Mouse (Mus musculus) CH12.LX (cell line): ENCODE data around the gene 2810021J22Rik.

Source experiments
- CTCF ChIP-seq, 2 experiments: IDR thresholded peaks in 1 of 2; conservative IDR thresholded peaks in 1 of 2; 2 replicates each; pipeline ENCODE4 v1.5.1; 2011 to 2012; ENCODE audit warnings: low read depth in 2 of 2, low read length in 2 of 2, improper control_type of control experiment in 1 of 2, inconsistent platforms in 1 of 2, mild to moderate bottlenecking in 1 of 2, moderate library complexity in 1 of 2
- E2F4 ChIP-seq: IDR thresholded peaks from 2 replicates; pipeline ENCODE4 v1.6.1; 2011; ENCODE audit warnings: low read depth, low read length, improper control_type of control experiment; ENCODE audit not compliant: insufficient replicate concordance
- ETS1 ChIP-seq: conservative IDR thresholded peaks from 2 replicates; pipeline ENCODE4 v1.6.1; 2012; ENCODE audit warnings: low read depth, mild to moderate bottlenecking, inconsistent platforms, low read length, improper control_type of control experiment, moderate library complexity
- MAX ChIP-seq: IDR thresholded peaks from 2 replicates; pipeline ENCODE4 v1.6.1; 2011; ENCODE audit warnings: low read length, improper control_type of control experiment
- MAZ ChIP-seq: IDR thresholded peaks from 2 replicates; pipeline ENCODE4 v1.6.1; 2012; ENCODE audit warnings: low read depth, mild to moderate bottlenecking, inconsistent platforms, low read length, improper control_type of control experiment, moderate library complexity
- MEF2A ChIP-seq: IDR thresholded peaks from 2 replicates; pipeline ENCODE4 v1.6.1; 2014; ENCODE audit warnings: low read depth, mild to moderate bottlenecking, inconsistent platforms, low read length, improper control_type of control experiment, borderline replicate concordance
- PAX5 ChIP-seq: IDR thresholded peaks from 2 replicates; pipeline ENCODE4 v1.6.1; 2012; ENCODE audit warnings: low read length, inconsistent platforms, mixed read lengths
- POLR2AphosphoS2 ChIP-seq: IDR thresholded peaks from 2 replicates; pipeline ENCODE4 v1.6.1; 2011; ENCODE audit warnings: low read depth, low read length, improper control_type of control experiment
- SMC3 ChIP-seq: IDR thresholded peaks from 2 replicates; pipeline ENCODE4 v1.6.1; 2011; ENCODE audit warnings: low read depth, low read length, improper control_type of control experiment
- TBP ChIP-seq: conservative IDR thresholded peaks from 2 replicates; pipeline ENCODE4 v1.6.1; 2011; ENCODE audit warnings: low read depth, low read length, improper control_type of control experiment
- USF1 ChIP-seq: IDR thresholded peaks from 2 replicates; pipeline ENCODE4 v1.6.1; 2014; ENCODE audit warnings: low read depth, mild to moderate bottlenecking, inconsistent platforms, low read length, improper control_type of control experiment
- ZC3H11A ChIP-seq: IDR thresholded peaks from 2 replicates; pipeline ENCODE4 v1.6.1; 2012; ENCODE audit warnings: low read depth, mild to moderate bottlenecking, inconsistent platforms, low read length, improper control_type of control experiment

GRCm38 (mm10) chr11:58918759-58919158 lies 51.7 kb downstream of the 2810021J22Rik start:
- TF ChIP-seq MAZ (no peak), ETS1 (no peak), PAX5 (no peak), ZC3H11A (no peak), POLR2AphosphoS2 (no peak), MEF2A (no peak), CTCF (conservative IDR thresholded peaks at IDR 0.05 in 1 of 2, IDR thresholded peaks at IDR 0.05 in 1 of 2; ENCODE audit: low read depth in 2 of 2, low read length in 2 of 2) (no peak), MAX (no peak), SMC3 (no peak), E2F4 (no peak), TBP (no peak), USF1 (no peak)
